Comparison of ENCODE assay signal across 30 mouse cellular contexts in the genomic region with DNA sequence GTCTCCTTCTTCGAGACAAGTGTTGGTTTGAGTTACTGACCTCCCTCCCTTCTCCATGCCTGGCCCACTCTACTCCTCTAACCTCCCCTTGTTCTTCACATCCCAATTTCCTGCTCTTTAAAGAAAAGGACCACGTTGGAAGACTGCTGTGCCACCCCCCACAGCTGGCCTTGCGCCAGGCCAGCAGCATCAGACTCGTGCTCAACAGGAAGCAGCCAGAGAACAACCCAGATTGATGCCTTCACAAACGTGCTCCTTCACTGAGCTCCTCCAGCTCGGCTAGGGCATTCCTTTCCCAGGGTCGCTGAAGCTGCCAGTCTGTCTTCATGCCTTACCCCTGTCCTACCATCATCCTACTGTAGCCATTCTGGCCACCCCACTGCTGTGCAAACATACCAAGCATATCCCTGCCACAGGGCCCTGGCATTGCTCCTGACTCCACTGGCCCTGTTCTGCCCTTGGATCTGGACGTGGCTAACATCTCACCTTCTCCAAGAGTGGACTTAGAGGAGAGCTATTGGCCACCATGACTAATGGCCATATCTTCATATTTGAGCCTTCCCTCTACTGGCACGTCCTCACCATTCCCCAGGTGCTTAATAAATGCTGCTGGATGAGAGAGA. TPM values are rescaled to one million over a fixed set of nuclear protein-coding genes. Genes with fewer than 3 reads are reported as not detected.
DNase-seq lines count a peak whose midpoint lies in the region; ATAC-seq and TF ChIP-seq lines count a peak whose summit lies in the region.
"Had no signal": no experiment of that assay in that cellular context is flagged by ENCODE, and none has a peak within 500 bp of the region (broad histone marks: within the 10 kb centered on the region; RNA-seq: fewer than 3 reads in every experiment).

No protein-coding gene starts in this region.

- no peaks in the 10 kb centered on the region for H3K36me3 ChIP-seq in limb, embryonic 14.5 days (ENCODE audit: control insufficient read depth, insufficient read depth, low read length)
- no peaks in the 10 kb centered on the region for H3K36me3 ChIP-seq in limb, embryonic 10.5 days
- H3K36me3 ChIP-seq in lung, embryonic 16.5 days (ENCODE audit: control insufficient read depth, insufficient read depth, low read length) = no peaks in the 10 kb centered on the region
- H3K36me3 ChIP-seq: heart, embryonic 13.5 days; hindbrain, embryonic 10.5 days; intestine, embryonic 15.5 days; limb, embryonic 12.5 days; stomach, embryonic 15.5 days had no signal

- H3K4me2 ChIP-seq in limb, embryonic 14.5 days (replicated peaks; ENCODE audit: low read depth, low read length, severe bottlenecking) = no peak overlapping the region
- no peak overlapping the region for H3K4me2 ChIP-seq in lung, embryonic 16.5 days (ENCODE audit: low read depth, low read length)
- H3K4me2 ChIP-seq: heart, embryonic 13.5 days; intestine, embryonic 15.5 days; limb, embryonic 12.5 days; stomach, embryonic 15.5 days had no signal

- no peak overlapping the region for H3K4me3 ChIP-seq in limb, embryonic 14.5 days (replicated peaks; ENCODE audit: low read length)
- H3K4me3 ChIP-seq in limb, embryonic 10.5 days = no peak overlapping the region
- no peak overlapping the region for H3K4me3 ChIP-seq in lung, embryonic 16.5 days (ENCODE audit: low read length)
- no peak overlapping the region for H3K4me3 ChIP-seq in lung, adult 2 months (replicated peaks; ENCODE audit: extremely low read depth, low read depth, low read length)
- H3K4me3 ChIP-seq: heart, embryonic 13.5 days; hindbrain, embryonic 10.5 days; intestine, embryonic 15.5 days; limb, embryonic 12.5 days; stomach, embryonic 15.5 days had no signal

- intact Hi-C loops in heart, postnatal 36 days (cut with DNase I) = no loop called here

- no peak for TF ChIP-seq CTCF in lung, adult 2 months (IDR thresholded peaks at IDR 0.05; ENCODE audit: insufficient read depth, low read length)

- H3K27me3 ChIP-seq in limb, embryonic 14.5 days (ENCODE audit: control insufficient read depth, insufficient read depth, low read length) = no peaks in the 10 kb centered on the region
- no peaks in the 10 kb centered on the region for H3K27me3 ChIP-seq in limb, embryonic 10.5 days (ENCODE audit: low read depth, poor library complexity, severe bottlenecking)
- H3K27me3 ChIP-seq in lung, embryonic 16.5 days (ENCODE audit: control insufficient read depth, insufficient read depth, low read depth, low read length) = no peaks in the 10 kb centered on the region
- H3K27me3 ChIP-seq: heart, embryonic 13.5 days; intestine, embryonic 15.5 days; limb, embryonic 12.5 days; stomach, embryonic 15.5 days had no signal

- ATAC-seq in limb, embryonic 14.5 days (ENCODE audit: low FRiP score, low read depth) = no peak
- peak; percentile 71 for ATAC-seq in lung, embryonic 16.5 days (ENCODE audit: low read depth)
- ATAC-seq: CD4-positive, CD25-positive, alpha-beta regulatory T cell, adult 4 months; forebrain, embryonic 14.5 days; hindbrain, embryonic 16.5 days; intestine, embryonic 15.5 days had no signal

- no peak overlapping the region for H3K9ac ChIP-seq in limb, embryonic 14.5 days (ENCODE audit: low read depth, low read length, severe bottlenecking)
- no peak overlapping the region for H3K9ac ChIP-seq in lung, embryonic 16.5 days (ENCODE audit: low read length)
- H3K9ac ChIP-seq: heart, embryonic 13.5 days; intestine, embryonic 15.5 days; limb, embryonic 12.5 days; liver, embryonic 14.5 days; stomach, embryonic 15.5 days had no signal

- peak; percentile 83 for DNase-seq in heart, adult 11 months
- DNase-seq in heart, postnatal 36 days = no peak
- peak; percentile 5 for DNase-seq in limb, embryonic 14.5 days (ENCODE audit: low spot score)
- no peak for DNase-seq in limb, embryonic 10.5 days (ENCODE audit: low spot score)
- DNase-seq in lung, adult 2 months = no peak
- peak; percentile 32 for DNase-seq in lung, postnatal 36 days
- no peak for DNase-seq in right cerebral cortex, postnatal 14 days
- DNase-seq: adrenal gland, postnatal 25 days; cerebellum, adult 18-20 months; cerebellum, postnatal 25 days; gastrocnemius, postnatal 14 days; heart, adult 18-20 months; heart, postnatal 10 days; kidney, adult 2 months; layer of hippocampus, postnatal 36 days; midbrain, embryonic 14.5 days; retina, postnatal 1 day; right cerebral cortex, postnatal 25 days had no signal

- H3K27ac ChIP-seq in limb, embryonic 14.5 days (replicated peaks; ENCODE audit: low read depth, low read length) = no peak overlapping the region
- no peak overlapping the region for H3K27ac ChIP-seq in limb, embryonic 10.5 days
- H3K27ac ChIP-seq in lung, embryonic 16.5 days (ENCODE audit: low read length) = no peak overlapping the region
- H3K27ac ChIP-seq: heart, embryonic 13.5 days; hindbrain, embryonic 10.5 days; intestine, embryonic 15.5 days; kidney, postnatal 0 days; limb, embryonic 12.5 days; liver, embryonic 14.5 days; stomach, embryonic 15.5 days had no signal

- H3K4me1 ChIP-seq in limb, embryonic 14.5 days (ENCODE audit: control insufficient read depth, insufficient read depth, low read length) = no peaks in the 10 kb centered on the region
- H3K4me1 ChIP-seq in limb, embryonic 10.5 days = peaks cover 7% of the 10 kb centered on the region
- H3K4me1 ChIP-seq in lung, embryonic 16.5 days (replicated peaks; ENCODE audit: control insufficient read depth, insufficient read depth, low read length) = peaks cover 8% of the 10 kb centered on the region
- H3K4me1 ChIP-seq in lung, adult 2 months (ENCODE audit: control insufficient read depth, insufficient read depth, low read length) = peaks cover 26% of the 10 kb centered on the region
- H3K4me1 ChIP-seq: stomach, embryonic 15.5 days had no signal

- no peaks in the 10 kb centered on the region for H3K9me3 ChIP-seq in limb, embryonic 14.5 days (ENCODE audit: control insufficient read depth, low read length)
- no peaks in the 10 kb centered on the region for H3K9me3 ChIP-seq in limb, embryonic 10.5 days (replicated peaks)
- no peaks in the 10 kb centered on the region for H3K9me3 ChIP-seq in lung, embryonic 16.5 days (ENCODE audit: control insufficient read depth, low read length)
- H3K9me3 ChIP-seq: heart, embryonic 13.5 days; hindbrain, embryonic 10.5 days; intestine, embryonic 15.5 days; limb, embryonic 12.5 days; stomach, embryonic 15.5 days had no signal

- no peak for TF ChIP-seq POLR2A in limb, embryonic 14.5 days (IDR thresholded peaks at IDR 0.05; ENCODE audit: borderline replicate concordance, extremely low read depth, insufficient read depth, insufficient read length)
- TF ChIP-seq POLR2A in lung, adult 2 months (IDR thresholded peaks at IDR 0.05; ENCODE audit: borderline replicate concordance, extremely low read depth, low read depth, low read length) = no peak

- 64% methylated on average over 9 of the region's 9 CpGs for WGBS in limb, embryonic 14.5 days
- 86% methylated on average over 9 of the region's 9 CpGs for WGBS in limb, embryonic 10.5 days
- WGBS in lung, embryonic 16.5 days = 39% methylated on average over 9 of the region's 9 CpGs
- WGBS in lung, adult 2 months = 42% methylated on average over 9 of the region's 9 CpGs

RNA-seq across cellular contexts. Expression of a gene that starts 13.5 kb away (rescaled TPM):
- 10 to 100 TPM; 11.5 to 14.2 TPM for total RNA-seq in heart, postnatal 36 days (2021)
- 24.7 and 25.8 TPM in 2 replicates for polyA plus RNA-seq in limb, embryonic 14.5 days (2012; rRNA removed)
- 19.1 and 19.6 TPM in 2 replicates for polyA plus RNA-seq in limb, embryonic 14.5 days (2014; fragmentation: Nextera tagmentation; extraction: Ambion mirVana)
- polyA plus RNA-seq in limb, embryonic 10.5 days (2016; fragmentation: Nextera tagmentation; extraction: Ambion mirVana) = 8.6 and 10.3 TPM in 2 replicates
- 48.0 and 56.5 TPM in 2 replicates for polyA plus RNA-seq in lung, embryonic 16.5 days (2015; fragmentation: Nextera tagmentation; extraction: Ambion mirVana)
- polyA plus RNA-seq in lung, adult 2 months (2012; rRNA removed) = 142 and 148 TPM in 2 replicates
- total RNA-seq: monocyte, adult 5-6 weeks had no signal
- polyA plus RNA-seq: CD4-positive, CD25-positive, alpha-beta regulatory T cell, adult 4 months had no signal

Comparison
In these comparisons a context has a peak if more than half of its experiments do, and no peak if none do; other contexts are left out.
1. DNase-seq: peak in heart, adult 11 months (single experiment), limb, embryonic 14.5 days (single experiment) and lung, postnatal 36 days (single experiment); none in heart, postnatal 36 days (0 of 2), limb, embryonic 10.5 days (single experiment), lung, adult 2 months (single experiment) and right cerebral cortex, postnatal 14 days (single experiment).